Mouse (Mus musculus) kidney, adult 2 months (tissue): ENCODE results near the gene Desi1. TPM values are rescaled to one million over a fixed set of nuclear protein-coding genes. Genes with fewer than 3 reads are reported as not detected.
"Not testable (repeated sequence)": the region's sequence is repeated elsewhere in the genome, so short reads cannot be mapped to it uniquely, and the experiment has no call there.

ENCODE experiments used
- DNase-seq: peaks from one replicate; pipeline ENCODE4 v3.0.0; 2021
- H3K27ac ChIP-seq: fragments of 200-500 bp; 2 replicates; pipeline ENCODE4 v1.5.1; 2012; ENCODE audit warnings: low read depth, low read length, control low read depth, inconsistent platforms; ENCODE audit not compliant: insufficient read depth
- H3K27me3 ChIP-seq: fragments of 200-500 bp; replicated peaks from 2 replicates; pipeline ENCODE4 v1.6.1; 2012; ENCODE audit warnings: mild to moderate bottlenecking, moderate library complexity, low read length, inconsistent platforms; ENCODE audit not compliant: control insufficient read depth, insufficient read depth
- H3K36me3 ChIP-seq: fragments of 200-500 bp; 2 replicates; pipeline ENCODE4 v1.6.1; 2012; ENCODE audit warnings: mild to moderate bottlenecking, moderate library complexity, low read length, inconsistent platforms; ENCODE audit not compliant: control insufficient read depth, insufficient read depth
- H3K4me1 ChIP-seq: fragments of 200-500 bp; 2 replicates; pipeline ENCODE4 v1.6.1; 2011; ENCODE audit warnings: low read length; ENCODE audit not compliant: control insufficient read depth, insufficient read depth
- H3K4me3 ChIP-seq: fragments of 200-500 bp; 2 replicates; pipeline ENCODE4 v1.5.1; 2011; ENCODE audit warnings: mild to moderate bottlenecking, low read depth, low read length, control low read depth; ENCODE audit not compliant: insufficient read depth
- CTCF ChIP-seq: fragments of 200-500 bp; conservative IDR thresholded peaks from 2 replicates; pipeline ENCODE4 v1.5.1; 2011; ENCODE audit warnings: low read depth, mild to moderate bottlenecking, control low read depth, low read length, moderate library complexity, mixed read lengths; ENCODE audit not compliant: insufficient read depth, insufficient read length
- POLR2A ChIP-seq: fragments of 200-500 bp; IDR thresholded peaks from one replicate; pipeline ENCODE4 v1.6.1; 2011; ENCODE audit warnings: low read depth, low read length, control low read depth
- WGBS: fragments of 180-500 bp; shearing (Covaris S2); methylation state at CpG from one replicate; pipeline ENCODE4 v1.1.7; 2018; 5-methylcytosine and 5-hydroxymethylcytosine counted together
- polyA plus RNA-seq: library from polyadenylated mRNA; depleted of rRNA; stranded (reverse); fragments of >200 nt; gene quantifications from 2 replicates; pipeline ENCODE4 v1.2.3, GENCODE M21; 2012

The Desi1 gene
- polyA plus RNA-seq, 1 experiment, result 29.8 TPM

GRCm38 (mm10) chr15:81993992-81994391, 39.7 kb downstream of the Desi1 start:
- H3K27ac ChIP-seq, result no peak overlapping the region
- H3K27me3 ChIP-seq, result no peaks in the 10 kb centered on the region
- TF ChIP-seq CTCF (no peak), POLR2A (no peak)
- WGBS, result 68% methylated on average over 6 of the region's 6 CpGs
- no peak for DNase-seq
- H3K4me1 ChIP-seq, result no peaks in the 10 kb centered on the region
- H3K36me3 ChIP-seq, result no peaks in the 10 kb centered on the region
- H3K4me3 ChIP-seq, result no peak overlapping the region

- TF ChIP-seq CTCF (no peak), POLR2A (no peak)
- H3K27ac ChIP-seq, result no peak overlapping the region
- H3K36me3 ChIP-seq, result no peaks in the 10 kb centered on the region
- 66% methylated on average over 7 of the region's 7 CpGs for WGBS
- no peaks in the 10 kb centered on the region for H3K27me3 ChIP-seq
- no peaks in the 10 kb centered on the region for H3K4me1 ChIP-seq
- no peak for DNase-seq
- no peak overlapping the region for H3K4me3 ChIP-seq
Observed at GRCm38 (mm10) chr15:81990549-81990948, 43.1 kb downstream of the Desi1 start.

- no peaks in the 10 kb centered on the region for H3K36me3 ChIP-seq
- WGBS, result 48% methylated on average over 11 of the region's 11 CpGs
- H3K27ac ChIP-seq, result no peak overlapping the region
- H3K4me1 ChIP-seq, result no peaks in the 10 kb centered on the region
- TF ChIP-seq CTCF (peak; percentile 91), POLR2A (no peak)
- no peaks in the 10 kb centered on the region for H3K27me3 ChIP-seq
- peak; percentile 92 for DNase-seq
- H3K4me3 ChIP-seq, result no peak overlapping the region
Observed at GRCm38 (mm10) chr15:81989371-81990062, 44.1 kb downstream of the Desi1 start.

DNA sequence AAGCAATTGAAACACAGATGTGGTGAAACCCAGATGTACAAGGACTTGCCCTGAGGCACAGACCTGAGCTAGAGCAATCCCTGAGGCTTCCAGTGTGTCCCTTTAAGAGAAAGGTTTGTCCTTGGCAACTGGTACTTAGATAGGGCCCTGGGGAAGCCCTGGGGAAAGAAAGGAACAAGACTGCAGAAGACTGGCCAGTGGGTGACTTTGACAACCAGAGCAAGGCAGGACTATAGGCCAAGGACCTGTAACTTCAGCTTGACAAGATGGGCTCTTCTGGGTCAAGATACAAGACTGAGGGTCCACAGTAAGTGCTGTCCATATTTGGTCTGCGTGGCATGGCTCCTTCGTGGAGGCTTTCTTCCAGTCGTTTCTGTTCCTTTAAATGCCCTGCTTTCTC, 46.0 kb downstream of the Desi1 start, which contains the start of gene Xrcc6:
Gene Xrcc6 (plus strand): TSS at position 190 of the 400 bp plus-strand sequence.
- Histone ChIP-seq H3K27me3 (no peaks in the 10 kb centered on the region), H3K4me3 (no peak within 1 kb of the TSS), H3K4me1 (no peaks in the 10 kb centered on the region), H3K36me3 (no peaks in the 10 kb centered on the region), H3K27ac (no peak within 1 kb of the TSS)
- TF ChIP-seq POLR2A (no peak), CTCF (no peak)
- WGBS, result 78% methylated on average over 3 of the region's 3 CpGs
- DNase-seq, result no peak

DNA sequence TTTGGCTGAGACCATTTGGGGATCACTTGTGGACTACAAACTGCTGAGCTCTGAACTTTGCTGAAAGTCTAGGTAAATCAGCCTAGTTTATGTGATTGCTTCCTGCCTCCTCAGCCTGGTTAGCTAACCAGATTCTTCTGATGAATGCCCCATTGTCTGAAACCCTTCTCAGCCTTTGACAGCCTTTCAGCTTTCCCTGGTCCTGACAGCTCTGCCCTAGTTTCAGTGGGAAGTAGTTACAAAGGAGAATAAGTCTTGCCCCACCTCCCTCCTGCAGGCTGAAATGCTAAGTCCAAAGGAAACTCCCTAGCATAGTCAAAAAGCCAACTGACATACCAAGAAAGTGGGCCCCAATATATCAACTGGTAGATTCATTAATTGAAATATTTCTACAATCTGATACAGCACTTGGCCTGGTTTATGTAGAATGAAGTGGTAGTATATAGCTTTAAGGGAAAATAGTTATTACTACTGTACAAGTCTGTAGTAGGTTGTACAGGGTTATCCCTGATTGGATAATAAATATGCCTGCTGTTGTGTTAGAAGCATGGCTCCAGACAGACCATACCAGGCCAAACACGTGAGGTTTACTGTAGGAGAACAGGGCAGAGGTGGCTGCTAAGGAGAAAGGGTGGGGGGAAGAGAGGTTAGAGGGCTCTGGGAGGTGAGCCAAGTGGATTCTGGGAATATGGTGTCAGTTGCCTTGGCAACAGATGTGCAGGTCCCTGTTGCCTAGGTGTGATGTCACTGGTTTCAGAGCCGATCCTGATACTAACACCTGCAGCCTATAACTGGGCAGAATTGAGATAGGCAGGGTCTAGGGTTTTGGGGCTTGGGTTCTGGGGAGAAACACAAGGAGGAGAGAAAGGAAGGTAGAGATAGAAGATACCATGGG, 48.1 kb downstream of the Desi1 start:
- Histone ChIP-seq H3K27me3 (no peaks in the 10 kb centered on the region), H3K4me3 (no peak overlapping the region), H3K4me1 (no peaks in the 10 kb centered on the region), H3K36me3 (no peaks in the 10 kb centered on the region), H3K27ac (no peak overlapping the region)
- 64% methylated on average over 2 of the region's 2 CpGs for WGBS
- no peak for DNase-seq
- no peak for TF ChIP-seq CTCF
- no peak for TF ChIP-seq POLR2A

DNA sequence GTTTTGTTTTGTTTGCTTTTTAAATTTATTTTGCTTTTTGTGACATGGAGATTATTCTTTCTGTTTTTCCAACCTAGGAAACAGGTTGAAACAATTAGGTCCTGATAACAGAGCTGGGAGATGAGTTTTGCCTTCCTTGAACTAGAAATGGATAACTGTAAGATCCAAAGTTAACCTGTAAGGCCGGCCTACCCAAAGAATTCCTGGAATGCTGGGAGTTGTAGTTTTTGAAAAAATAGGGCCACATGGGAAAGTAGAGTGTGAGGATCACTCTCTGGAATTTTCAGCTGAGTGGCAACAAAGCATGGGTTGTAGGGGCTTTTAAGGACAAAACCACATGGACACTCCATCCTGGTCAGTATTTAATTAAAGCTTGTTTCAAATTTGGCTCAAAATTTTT, 51.5 kb downstream of the Desi1 start:
- Histone ChIP-seq H3K4me3 (no peak overlapping the region), H3K36me3 (no peaks in the 10 kb centered on the region), H3K4me1 (no peaks in the 10 kb centered on the region), H3K27ac (no peak overlapping the region), H3K27me3 (no peaks in the 10 kb centered on the region; the same call in 1 of the 2 replicates)
- peak; percentile 30 for DNase-seq
- TF ChIP-seq CTCF, result no peak
- no peak for TF ChIP-seq POLR2A
- WGBS, result 29% methylated on average over 1 of the region's 1 CpGs

GRCm38 (mm10) chr15:81980321-81980720, 53.3 kb downstream of the Desi1 start, which contains the start of gene 1700029P11Rik:
1700029P11Rik (plus strand) TSS chr15:81980540.
- TF ChIP-seq CTCF, result no peak
- no peak for TF ChIP-seq POLR2A
- 94% methylated on average over 23 of the region's 23 CpGs for WGBS
- no peak for DNase-seq
- Histone ChIP-seq H3K36me3 (no peaks in the 10 kb centered on the region), H3K4me1 (no peaks in the 10 kb centered on the region), H3K4me3 (no peak within 1 kb of the TSS), H3K27ac (no peak within 1 kb of the TSS), H3K27me3 (no peaks in the 10 kb centered on the region; the same call in 1 of the 2 replicates)

GRCm38 (mm10) chr15:81975156-81975555, 58.5 kb downstream of the Desi1 start:
- not testable (repeated sequence) for DNase-seq, H3K27ac ChIP-seq, H3K36me3 ChIP-seq, H3K4me3 ChIP-seq, H3K27me3 ChIP-seq, H3K4me1 ChIP-seq
- 93% methylated on average over 8 of the region's 8 CpGs for WGBS

- H3K4me1 ChIP-seq, H3K4me3 ChIP-seq, DNase-seq, H3K36me3 ChIP-seq, H3K27ac ChIP-seq, H3K27me3 ChIP-seq: not testable (repeated sequence)
- 96% methylated on average over 4 of the region's 4 CpGs for WGBS
Observed at GRCm38 (mm10) chr15:81970498-81970897, 63.2 kb downstream of the Desi1 start.

GRCm38 (mm10) chr15:81969635-81970034, 64.0 kb downstream of the Desi1 start:
- not testable (repeated sequence) for DNase-seq, H3K36me3 ChIP-seq, H3K4me3 ChIP-seq, H3K27me3 ChIP-seq, H3K4me1 ChIP-seq, H3K27ac ChIP-seq
- WGBS, result 58% methylated on average over 6 of the region's 6 CpGs
